Mouse (Mus musculus): ENCODE measurements around the gene Slc2a10. TPM values are rescaled to one million over a fixed set of nuclear protein-coding genes. Genes with fewer than 3 reads are reported as not detected.
A peak's percentile ranks its signal among the peaks of the same experiment; 100 is the strongest.

The Slc2a10 gene
- polyA plus RNA-seq (2017; shearing (Covaris generic)): not detected

DNA sequence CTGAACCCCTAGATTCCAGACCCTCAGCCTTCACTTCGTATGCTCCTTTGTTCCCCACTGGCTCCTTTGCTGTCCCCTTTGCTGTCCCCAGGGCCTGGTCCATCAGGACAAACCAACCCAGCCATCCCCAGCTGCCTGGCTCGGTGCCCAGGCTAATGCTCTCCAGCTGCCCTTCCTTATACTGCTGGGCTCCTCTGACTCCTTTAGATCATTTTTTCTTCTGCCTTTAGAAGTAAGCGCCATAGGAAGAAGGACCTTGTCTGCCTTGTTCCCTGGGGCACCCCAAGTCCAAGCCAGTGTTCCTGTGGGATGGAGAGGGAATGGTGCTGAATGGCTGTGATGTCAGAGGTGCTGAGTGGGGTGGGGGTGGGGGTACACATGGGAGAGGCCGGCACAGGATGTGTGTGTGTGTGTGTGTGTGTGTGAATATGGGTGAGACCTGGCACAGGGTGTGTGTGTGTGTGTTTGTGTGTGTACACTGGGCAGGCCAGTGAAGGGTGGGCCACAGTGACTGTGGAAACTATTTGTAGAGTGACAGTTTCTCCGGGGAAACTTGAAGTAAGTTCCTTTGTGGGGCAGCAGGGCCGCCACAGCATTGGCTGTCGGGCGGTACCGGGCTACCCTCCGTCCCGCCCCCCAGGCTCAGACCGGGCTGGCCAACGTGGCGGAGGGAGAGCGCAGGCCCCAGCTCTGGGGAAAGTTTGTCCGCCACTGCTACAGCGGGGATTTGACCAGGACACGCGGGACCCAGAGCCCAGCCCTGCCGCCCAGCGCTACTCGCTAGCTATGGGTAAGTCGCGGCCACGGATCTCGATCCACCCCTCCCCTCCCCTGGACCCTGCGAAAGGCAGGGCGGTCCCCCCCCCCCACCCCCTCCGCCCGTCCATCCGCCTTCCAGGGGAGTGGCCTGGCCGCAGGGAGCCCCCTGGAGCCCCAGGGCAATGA lies at the start of gene Slc2a10:
TSS of gene Slc2a10 (plus strand) at position 529 of the 945 bp plus-strand sequence.
- ATAC-seq: no peak

- no peak for ATAC-seq
Observed at GRCm38 (mm10) chr2:165456710-165457109, 46.9 kb upstream of the Slc2a10 start.

DNA sequence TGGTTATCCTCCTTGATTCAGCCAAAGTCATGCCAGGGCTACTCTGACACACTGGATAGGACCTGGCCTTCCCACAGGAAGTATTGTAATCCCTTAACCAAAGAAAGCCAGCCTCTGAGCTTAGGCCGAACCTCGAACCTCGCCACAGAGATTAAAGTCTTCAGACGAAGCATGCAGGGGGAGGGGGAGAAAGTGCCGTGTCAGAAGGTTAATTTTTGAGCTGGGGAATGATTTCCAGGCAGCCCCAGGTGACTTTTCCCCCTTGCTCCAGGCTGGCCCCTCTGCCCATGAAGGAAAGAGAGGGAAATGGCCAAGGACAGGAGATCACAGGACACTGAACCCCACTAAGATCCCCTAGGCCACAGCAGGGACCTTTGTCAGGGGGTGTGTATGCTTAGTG lies 45.4 kb upstream of the Slc2a10 start:
- no peak for ATAC-seq

- no peak for ATAC-seq
Observed at GRCm38 (mm10) chr2:165459663-165460062, 43.9 kb upstream of the Slc2a10 start.

GRCm38 (mm10) chr2:165467824-165468452 lies 35.6 kb upstream of the Slc2a10 start:
- no peak for ATAC-seq

DNA sequence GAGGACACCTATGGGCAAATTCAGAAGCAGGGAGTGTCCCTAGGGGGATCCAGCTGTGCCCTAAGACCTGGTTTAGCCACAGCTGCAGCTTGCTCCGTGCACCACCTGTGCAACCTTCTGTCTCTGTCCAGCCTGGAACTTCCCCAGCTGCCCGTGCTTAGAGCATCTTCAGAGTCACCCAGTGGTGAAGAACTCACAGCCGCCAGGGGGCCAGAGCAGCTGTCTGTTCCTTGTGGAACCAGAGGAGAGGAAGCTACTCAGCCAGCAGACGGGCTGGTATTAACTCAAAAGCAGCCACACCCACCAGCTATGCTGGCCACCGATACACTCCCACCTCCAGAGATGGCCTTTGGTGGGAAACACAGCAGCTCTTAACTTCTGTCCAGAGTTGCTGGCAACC lies 33.4 kb upstream of the Slc2a10 start:
- no peak for ATAC-seq

- no peak for ATAC-seq
Observed at GRCm38 (mm10) chr2:165471943-165472342, 31.6 kb upstream of the Slc2a10 start.

GRCm38 (mm10) chr2:165473003-165473402 lies 30.6 kb upstream of the Slc2a10 start, which contains the start of gene Slc13a3:
Gene Slc13a3 (minus strand): TSS chr2:165473230.
- ATAC-seq: no peak

- ATAC-seq: no peak
Observed at GRCm38 (mm10) chr2:165475412-165475811, 28.2 kb upstream of the Slc2a10 start.

- no peak for ATAC-seq
Observed at GRCm38 (mm10) chr2:165475850-165476249, 27.7 kb upstream of the Slc2a10 start.

DNA sequence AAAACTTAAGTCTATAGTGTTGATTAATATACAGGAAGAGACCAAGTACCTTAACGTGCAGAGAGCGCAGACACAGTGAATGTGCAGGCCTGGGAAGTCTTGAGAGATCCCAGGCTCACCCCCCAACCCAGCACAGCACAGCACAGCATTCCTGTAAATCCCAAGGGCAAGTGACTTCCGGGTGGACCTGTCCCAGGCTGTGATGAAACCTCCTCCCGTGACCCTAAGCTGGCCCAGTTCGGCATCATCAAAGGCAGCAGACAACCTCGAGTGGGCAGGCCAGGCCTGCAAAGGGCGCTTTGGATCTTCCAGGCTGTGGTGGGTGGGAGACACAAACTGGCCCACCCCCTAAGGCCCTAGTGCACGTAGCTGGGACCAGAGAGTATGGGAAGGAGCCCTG lies 21.6 kb upstream of the Slc2a10 start:
- no peak for ATAC-seq

- ATAC-seq: no peak
Observed at GRCm38 (mm10) chr2:165484152-165484551, 19.4 kb upstream of the Slc2a10 start.

DNA sequence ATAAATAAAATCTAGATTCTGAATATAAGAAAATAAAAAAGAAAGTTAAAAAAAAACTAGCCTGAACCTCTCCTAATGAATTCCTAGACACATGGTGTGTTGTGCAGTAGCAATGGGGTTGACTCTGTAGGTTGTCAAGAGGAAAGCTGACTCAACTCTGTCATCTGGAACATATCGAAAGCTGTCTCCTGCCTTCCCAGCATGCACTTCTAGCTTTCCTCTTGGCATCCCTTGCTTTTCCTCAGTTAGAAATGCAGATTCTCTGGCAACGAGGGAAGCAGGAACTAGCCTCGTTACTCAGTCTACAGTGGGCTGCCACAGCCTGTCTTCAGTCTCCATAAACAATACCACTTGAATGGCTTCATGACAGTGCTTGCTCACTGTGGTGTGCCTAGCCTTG lies 17.8 kb upstream of the Slc2a10 start:
- no peak for ATAC-seq

GRCm38 (mm10) chr2:165486401-165486800 lies 17.2 kb upstream of the Slc2a10 start:
- ATAC-seq: no peak

- peak; percentile 75 for ATAC-seq
Observed at GRCm38 (mm10) chr2:165486881-165487535, 16.6 kb upstream of the Slc2a10 start.

DNA sequence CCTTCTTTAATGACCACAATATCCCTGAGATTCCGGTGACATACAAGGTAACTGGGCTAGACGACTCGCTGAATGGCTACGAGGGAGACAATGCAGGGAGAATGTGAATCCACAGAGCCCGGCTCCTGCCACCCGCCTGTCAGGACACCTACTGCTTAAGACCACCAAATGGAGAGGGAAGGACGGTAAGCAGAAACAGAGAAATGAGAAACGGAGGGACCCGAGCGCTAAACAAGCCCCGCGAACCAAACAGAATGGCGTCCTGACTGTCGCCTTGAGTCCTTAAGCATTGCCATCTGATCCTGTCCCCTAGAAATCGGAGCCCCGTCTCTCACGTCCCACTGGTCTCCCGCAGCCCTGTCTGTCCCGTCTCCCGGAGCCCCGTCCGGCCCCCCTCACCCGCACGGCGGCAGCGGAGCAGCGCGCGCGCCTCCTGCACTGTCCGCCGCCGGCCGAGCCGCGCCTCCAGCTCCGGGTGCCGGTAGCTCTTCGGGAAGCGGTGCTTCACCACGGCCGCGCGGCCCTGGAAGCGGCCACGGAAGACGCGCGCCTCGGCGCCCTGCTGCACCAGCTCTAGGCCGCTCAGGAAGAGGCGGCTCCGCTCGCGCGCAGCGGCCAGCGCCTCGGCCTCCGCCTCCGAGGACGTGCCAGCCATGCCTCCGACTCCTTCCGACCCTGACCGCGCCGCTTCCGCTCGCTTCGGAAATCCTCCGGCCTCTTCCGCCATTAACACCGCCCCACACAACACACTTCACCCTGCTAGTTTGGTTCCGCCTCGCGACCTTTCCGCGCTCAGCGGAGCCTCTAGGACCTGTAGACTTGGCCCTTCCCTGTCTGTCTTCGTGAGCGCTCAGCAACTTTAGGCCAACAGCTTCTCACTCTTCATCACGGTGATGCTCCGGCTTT lies 10.7 kb upstream of the Slc2a10 start, which contains the start of gene Trp53rka:
TSS of gene Trp53rka (minus strand) at position 677 of the 906 bp plus-strand sequence.
- peak; percentile 81 for ATAC-seq

DNA sequence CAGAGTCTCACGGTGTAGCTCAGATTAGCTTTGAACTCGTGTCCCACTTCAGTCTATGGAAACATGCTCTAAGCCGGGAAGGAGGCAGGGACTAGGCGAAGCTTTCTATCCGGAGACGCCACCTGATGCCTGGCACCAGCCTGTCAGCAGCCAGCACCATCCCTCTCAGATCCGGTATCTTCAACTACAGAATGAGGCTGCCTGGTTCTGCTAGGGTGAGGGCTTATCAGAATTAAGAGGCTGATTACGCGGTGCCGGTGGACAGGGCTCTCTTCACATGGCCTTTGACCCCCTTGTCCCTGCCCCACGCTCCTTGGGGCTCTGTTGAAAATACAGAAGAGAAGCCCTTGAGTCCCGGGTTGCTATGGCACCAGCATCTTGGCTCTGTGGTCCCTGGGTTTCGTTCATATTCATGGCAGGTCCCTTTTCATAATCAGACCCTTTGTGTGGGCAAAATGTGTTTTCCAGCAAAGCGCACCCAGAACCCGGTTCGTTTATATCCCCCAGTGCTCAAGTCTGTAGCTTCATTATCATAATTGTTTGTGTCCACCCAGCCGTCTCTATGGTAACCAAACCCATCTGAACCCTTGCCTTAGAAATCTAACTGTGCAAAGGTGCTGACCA lies 9.9 kb upstream of the Slc2a10 start:
- ATAC-seq: peak; percentile 21

DNA sequence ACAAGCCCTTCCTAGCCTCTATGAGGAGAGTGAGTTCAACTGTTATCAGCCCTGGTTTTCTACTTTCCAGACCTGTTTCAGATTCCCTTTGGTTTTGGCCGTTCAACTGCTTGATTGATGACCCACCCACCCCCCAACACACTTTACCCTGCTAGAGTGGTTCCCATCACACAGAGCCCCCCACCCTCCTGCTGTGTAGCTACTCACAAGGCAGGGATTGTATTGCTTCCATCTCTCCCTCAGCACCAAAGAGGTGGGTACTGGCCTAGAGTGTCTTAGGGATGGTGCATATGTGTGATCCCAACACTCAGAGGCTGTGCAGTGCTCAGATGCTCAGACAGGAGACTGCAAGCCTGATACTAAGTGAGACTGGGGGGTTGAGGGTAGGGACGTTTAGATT lies 9.1 kb upstream of the Slc2a10 start:
- no peak for ATAC-seq

GRCm38 (mm10) chr2:165496251-165496650 lies 7.3 kb upstream of the Slc2a10 start:
- ATAC-seq: no peak

DNA sequence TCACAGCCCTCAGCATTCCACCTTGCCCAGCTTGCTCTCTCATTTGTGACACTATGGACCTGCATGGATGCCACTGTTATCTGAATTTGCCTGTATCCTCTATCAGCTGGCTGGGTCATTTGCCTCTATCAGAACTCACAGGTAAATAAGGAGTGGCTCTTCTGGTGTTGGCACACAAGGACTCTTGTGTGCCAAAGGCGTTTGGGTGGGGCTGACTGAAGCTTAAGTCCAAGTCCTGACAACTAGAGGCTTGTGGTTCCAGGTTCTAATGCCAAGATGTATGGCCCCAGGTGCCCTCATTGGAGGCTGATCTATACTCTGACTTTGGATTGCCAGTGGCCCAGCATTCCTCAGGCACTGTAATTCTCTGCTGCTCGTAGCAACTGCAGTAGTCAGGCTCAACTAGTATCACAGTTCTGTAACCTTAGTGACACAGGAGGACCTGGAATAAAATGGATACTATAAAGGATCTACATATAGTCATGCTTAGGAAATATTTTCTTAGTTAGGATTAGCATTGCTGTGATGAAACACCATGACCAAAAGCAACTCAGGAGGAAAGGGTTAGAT lies 5.8 kb upstream of the Slc2a10 start:
- ATAC-seq: no peak

- no peak for ATAC-seq
Observed at GRCm38 (mm10) chr2:165498816-165499215, 4.8 kb upstream of the Slc2a10 start.

Data from CD4-positive, CD25-positive, alpha-beta regulatory T cell, adult 4 months (primary cell).